Mouse (Mus musculus) heart, postnatal 25 days (tissue): ENCODE data around the gene Zfp536. TPM values are rescaled to one million over a fixed set of nuclear protein-coding genes. Genes with fewer than 3 reads are reported as not detected.

Experiments
- DNase-seq: peaks from one replicate; pipeline ENCODE4 v3.0.0; 2022; ENCODE audit warnings: low spot score
- intact Hi-C: fragments of 180-260 bp; cut with DNase I; formaldehyde crosslinking; loops from one replicate; pipeline ENCODE4 v1.15.1; 2025
- total RNA-seq, 2 experiments: library from RNA; stranded (reverse); gene quantifications; 2 replicates each; pipeline ENCODE4 v1.2.3; 2021

The Zfp536 gene
- total RNA-seq, 2 experiments from 2014 or later: 7.4 to 10.1 TPM

- intact Hi-C loops: no loop called here
- no peak for DNase-seq
Observed at GRCm38 (mm10) chr7:37505096-37505495, 268.3 kb downstream of the Zfp536 start.

- intact Hi-C loops: no loop called here
- no peak for DNase-seq
Observed at GRCm38 (mm10) chr7:37498881-37499280, 274.6 kb downstream of the Zfp536 start.

GRCm38 (mm10) chr7:37496491-37496890 lies 276.9 kb downstream of the Zfp536 start:
- DNase-seq: no peak
- intact Hi-C loops: no loop called here

GRCm38 (mm10) chr7:37490312-37490711 lies 283.1 kb downstream of the Zfp536 start:
- DNase-seq: no peak
- intact Hi-C loops: no loop called here

GRCm38 (mm10) chr7:37484946-37485345 lies 288.5 kb downstream of the Zfp536 start:
- intact Hi-C loops: no loop called here
- DNase-seq: no peak

GRCm38 (mm10) chr7:37482564-37482963 lies 290.9 kb downstream of the Zfp536 start:
- no peak for DNase-seq
- intact Hi-C loops: no loop called here

GRCm38 (mm10) chr7:37481165-37481564 lies 292.3 kb downstream of the Zfp536 start:
- intact Hi-C loops: no loop called here
- no peak for DNase-seq

GRCm38 (mm10) chr7:37477309-37477708 lies 296.1 kb downstream of the Zfp536 start:
- intact Hi-C loops: no loop called here

GRCm38 (mm10) chr7:37475485-37475884 lies 298.0 kb downstream of the Zfp536 start:
- intact Hi-C loops: no loop called here
- no peak for DNase-seq

More at GRCm38 (mm10) chr7:37477309-37477708, 296.1 kb downstream of the Zfp536 start:
- DNase-seq: no peak

GRCm38 (mm10) chr7:37474284-37474683 lies 299.2 kb downstream of the Zfp536 start:
- intact Hi-C loops: no loop called here
- no peak for DNase-seq

GRCm38 (mm10) chr7:37473311-37474084 lies 299.9 kb downstream of the Zfp536 start:
- intact Hi-C loops: no loop called here
- DNase-seq: no peak

GRCm38 (mm10) chr7:37471726-37472125 lies 301.7 kb downstream of the Zfp536 start:
- DNase-seq: no peak
- intact Hi-C loops: no loop called here

- intact Hi-C loops: no loop called here
Observed at GRCm38 (mm10) chr7:37466477-37467243, 306.8 kb downstream of the Zfp536 start.

GRCm38 (mm10) chr7:37464186-37464721 lies 309.2 kb downstream of the Zfp536 start:
- intact Hi-C loops: no loop called here
- DNase-seq: no peak

More at GRCm38 (mm10) chr7:37466477-37467243, 306.8 kb downstream of the Zfp536 start:
- no peak for DNase-seq

- DNase-seq: no peak
- intact Hi-C loops: no loop called here
Observed at GRCm38 (mm10) chr7:37447523-37447922, 325.9 kb downstream of the Zfp536 start.

- intact Hi-C loops: no loop called here
- no peak for DNase-seq
Observed at GRCm38 (mm10) chr7:37439912-37440311, 333.5 kb downstream of the Zfp536 start.

- intact Hi-C loops: no loop called here
- no peak for DNase-seq
Observed at GRCm38 (mm10) chr7:37439117-37439844, 334.2 kb downstream of the Zfp536 start.

- intact Hi-C loops: no loop called here
- DNase-seq: no peak
Observed at GRCm38 (mm10) chr7:37437887-37438286, 335.6 kb downstream of the Zfp536 start.

GRCm38 (mm10) chr7:37433156-37433555 lies 340.3 kb downstream of the Zfp536 start:
- DNase-seq: no peak
- intact Hi-C loops: no loop called here

- intact Hi-C loops: no loop called here
- no peak for DNase-seq
Observed at GRCm38 (mm10) chr7:37431471-37431870, 342.0 kb downstream of the Zfp536 start.
